Mouse (Mus musculus) T-helper 1 cell (primary cell): ENCODE results near the gene Kif6.

ENCODE experiments used
- in situ Hi-C: fragments of 300-600 bp; cut with MboI, MseI; formaldehyde crosslinking; loops from one replicate; pipeline ENCODE4 v1.15.1; 2025; ENCODE audit warnings: high pct_unique_total_duplicates

Kif6 gene

GRCm38 (mm10) chr17:49736364-49736763, 121.4 kb downstream of the Kif6 start:
- in situ Hi-C loops = no loop called here

- in situ Hi-C loops = no loop called here
Measured at GRCm38 (mm10) chr17:49737217-49737774, 122.4 kb downstream of the Kif6 start.

DNA sequence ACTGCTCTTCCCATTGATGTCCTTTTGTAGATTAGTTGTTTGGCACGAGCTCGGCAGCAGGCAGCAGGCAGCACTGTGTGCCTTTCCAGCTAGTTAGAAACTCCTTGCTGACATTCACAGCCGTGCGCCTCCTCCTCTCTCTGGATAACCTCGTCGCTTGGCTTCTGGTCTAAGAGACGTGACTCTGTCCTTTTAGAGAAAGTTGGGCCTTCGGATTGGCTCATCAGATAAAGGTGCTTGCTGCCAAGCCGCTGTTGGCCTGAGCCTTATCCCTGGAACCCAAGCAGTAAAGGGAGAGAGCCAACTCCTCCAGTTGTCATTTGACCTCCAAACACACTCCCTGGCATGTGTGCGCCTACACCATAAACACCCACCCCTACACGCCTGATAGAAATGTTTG, 123.4 kb downstream of the Kif6 start:
- in situ Hi-C loops = no loop called here

DNA sequence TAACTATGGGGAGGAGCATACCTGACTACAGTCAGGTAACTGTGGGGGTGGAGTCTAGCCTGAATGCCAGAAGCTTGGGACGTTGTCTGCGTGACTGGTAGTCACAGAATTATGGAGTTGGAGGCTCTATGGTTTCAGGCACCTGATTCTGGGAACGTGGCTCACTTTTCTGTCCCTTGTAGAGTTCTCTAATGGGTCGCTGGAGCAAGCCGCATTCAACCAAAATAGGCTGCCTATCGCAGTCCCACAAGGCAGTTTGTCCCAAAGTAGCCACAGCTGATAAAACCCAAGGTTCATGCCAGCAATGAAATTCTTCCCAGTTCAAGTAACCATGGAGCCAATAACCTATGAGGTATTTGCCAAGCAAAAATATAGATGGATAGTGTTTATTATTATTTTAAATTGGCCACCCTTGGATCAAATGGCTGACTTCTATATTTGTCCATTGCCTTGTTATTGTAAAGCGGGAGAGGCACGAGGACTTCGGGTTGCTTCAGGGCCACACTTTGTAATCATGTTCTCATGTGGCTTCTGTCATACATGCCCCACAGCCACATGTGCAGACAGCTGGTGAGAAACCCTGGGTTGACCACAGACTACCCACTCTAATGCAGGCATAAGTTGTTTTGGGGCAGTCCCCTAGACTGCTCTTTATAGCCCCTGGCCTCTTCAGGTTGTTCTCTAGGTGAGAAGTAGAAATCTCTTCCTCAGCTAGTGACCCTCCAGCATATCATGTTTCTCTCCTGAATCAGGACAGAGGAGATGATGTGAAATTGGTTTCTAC, 125.2 kb downstream of the Kif6 start:
- in situ Hi-C loops = no loop called here

- in situ Hi-C loops = no loop called here
Measured at GRCm38 (mm10) chr17:49741172-49741571, 126.2 kb downstream of the Kif6 start.

- in situ Hi-C loops = no loop called here
Measured at GRCm38 (mm10) chr17:49741927-49742326, 127.0 kb downstream of the Kif6 start.

DNA sequence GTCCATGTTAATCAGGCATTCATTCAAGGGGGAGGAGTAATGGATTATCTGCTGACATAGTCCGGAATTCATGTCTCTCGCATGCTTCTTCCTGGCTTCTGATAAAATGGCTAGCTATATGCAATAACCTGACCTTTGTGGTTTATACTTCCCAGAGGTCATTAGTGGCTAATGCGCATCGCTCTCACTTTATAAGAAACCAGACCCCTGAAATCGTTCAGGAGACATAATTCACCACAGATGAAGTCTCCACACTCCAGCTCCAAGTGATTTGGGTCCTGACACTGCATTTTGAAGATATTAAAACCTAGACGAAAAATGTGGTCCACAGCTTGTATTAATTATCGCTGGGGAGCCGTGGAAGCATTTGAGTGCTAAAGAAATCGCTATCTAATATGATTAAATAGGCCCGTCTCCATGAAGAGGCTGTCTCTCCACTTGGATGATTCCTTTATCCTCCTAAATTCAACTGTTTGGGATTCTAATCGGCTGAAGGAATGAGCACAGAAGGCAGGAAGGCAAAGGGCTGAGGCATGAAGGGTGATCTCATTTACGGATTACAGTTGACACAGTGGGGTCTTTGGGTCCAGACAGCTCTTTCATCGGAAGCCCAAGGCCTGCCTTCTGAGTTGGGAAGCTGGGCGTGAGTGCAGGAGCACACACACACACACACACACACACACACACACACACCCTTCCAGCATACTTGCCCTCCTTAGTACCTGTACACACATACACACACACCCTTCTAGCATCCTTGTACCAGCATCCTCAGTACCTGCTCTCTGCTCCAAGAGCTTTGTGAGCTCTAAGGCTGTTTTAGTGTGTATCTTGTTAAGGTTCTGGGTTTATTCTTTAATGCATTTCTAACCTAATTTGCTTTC, 128.9 kb downstream of the Kif6 start:
- in situ Hi-C loops = no loop called here

DNA sequence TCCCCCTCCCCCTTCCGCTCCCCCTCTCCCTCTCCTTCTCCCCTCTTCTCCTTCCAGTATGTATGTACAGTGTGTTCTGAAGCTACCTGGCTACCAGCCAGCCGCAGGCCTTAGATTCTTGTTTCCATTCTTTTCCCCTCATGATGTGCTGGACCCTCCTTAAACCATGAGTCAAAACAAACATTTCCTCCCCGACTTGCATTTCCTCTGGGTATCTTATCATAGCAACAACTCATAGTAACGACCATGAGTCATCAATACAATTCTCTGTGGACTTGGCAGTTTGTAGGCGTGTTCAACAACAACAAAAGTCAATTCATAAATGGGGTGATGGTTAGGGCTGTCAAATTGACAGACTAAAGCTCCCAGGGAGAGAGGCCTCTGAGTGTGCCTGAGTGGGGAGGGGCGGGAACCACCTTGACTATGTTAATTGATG, 136.0 kb downstream of the Kif6 start:
- in situ Hi-C loops = loop anchor here (25.0 kb wide), 1 partner anchor 1389 kb away; the partner anchor contains the start of gene Treml1

DNA sequence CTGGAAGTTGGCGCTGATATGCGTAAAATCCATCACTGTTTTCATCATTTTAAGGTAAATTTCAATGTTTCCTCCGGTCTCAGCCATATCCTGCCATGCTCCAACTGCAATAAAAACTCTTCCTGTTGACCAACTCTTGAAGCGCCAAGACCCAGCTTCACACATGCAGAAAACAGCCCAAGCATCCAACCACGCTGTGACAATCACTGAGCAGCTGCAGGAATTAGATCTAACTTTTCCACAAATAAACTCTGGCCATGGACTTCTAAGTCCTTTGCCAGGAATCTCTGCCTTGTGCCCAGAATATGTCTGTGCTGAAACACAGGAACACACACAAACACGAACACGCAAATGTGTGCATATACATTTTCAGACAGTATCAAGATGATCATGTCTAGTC, 138.9 kb downstream of the Kif6 start:
- in situ Hi-C loops = loop anchor here (25.0 kb wide), 1 partner anchor 1392 kb away; the partner anchor contains the start of gene Treml1

DNA sequence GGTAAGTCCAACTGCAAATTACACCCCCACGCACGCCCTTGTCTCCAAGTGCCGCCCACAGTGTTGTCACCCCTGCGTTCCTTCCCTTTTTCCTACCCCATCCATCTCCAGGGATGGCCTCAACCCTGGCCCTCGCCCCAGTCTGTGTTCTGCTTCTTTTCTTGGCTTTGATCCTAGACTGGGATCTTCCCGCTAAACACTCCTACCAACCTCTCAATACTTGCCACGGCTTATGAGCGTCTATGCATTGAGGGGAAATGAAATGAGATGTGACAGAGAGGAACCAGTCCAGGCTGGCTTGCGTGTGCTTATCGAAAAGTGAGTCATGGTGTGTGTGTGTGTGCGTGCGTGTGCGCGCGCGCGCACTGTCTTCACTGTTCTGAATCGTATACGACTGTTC, 141.9 kb downstream of the Kif6 start:
- in situ Hi-C loops = loop anchor here (25.0 kb wide), 1 partner anchor 1395 kb away; the partner anchor contains the start of gene Treml1

DNA sequence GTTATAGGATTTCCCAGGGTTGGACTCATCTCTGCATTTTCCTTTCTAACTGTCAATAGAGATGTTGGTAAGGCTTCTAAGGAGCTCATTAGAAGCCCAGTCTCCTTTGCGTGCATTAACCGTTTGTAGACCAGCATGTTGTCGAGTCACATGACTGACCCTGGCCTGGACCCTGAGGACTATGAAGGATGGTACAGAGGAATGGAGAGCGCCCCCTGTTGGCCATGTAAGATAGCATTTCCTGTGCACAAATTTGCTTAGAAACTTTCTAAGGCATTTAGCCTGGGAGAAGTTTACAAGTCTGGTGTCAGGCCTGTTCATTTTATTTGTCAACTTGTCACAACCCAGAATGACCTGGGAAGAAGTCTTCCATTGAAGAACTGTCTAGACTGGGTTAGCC, 144.1 kb downstream of the Kif6 start:
- in situ Hi-C loops = loop anchor here (25.0 kb wide), 1 partner anchor 1397 kb away; the partner anchor contains the start of gene Treml1

DNA sequence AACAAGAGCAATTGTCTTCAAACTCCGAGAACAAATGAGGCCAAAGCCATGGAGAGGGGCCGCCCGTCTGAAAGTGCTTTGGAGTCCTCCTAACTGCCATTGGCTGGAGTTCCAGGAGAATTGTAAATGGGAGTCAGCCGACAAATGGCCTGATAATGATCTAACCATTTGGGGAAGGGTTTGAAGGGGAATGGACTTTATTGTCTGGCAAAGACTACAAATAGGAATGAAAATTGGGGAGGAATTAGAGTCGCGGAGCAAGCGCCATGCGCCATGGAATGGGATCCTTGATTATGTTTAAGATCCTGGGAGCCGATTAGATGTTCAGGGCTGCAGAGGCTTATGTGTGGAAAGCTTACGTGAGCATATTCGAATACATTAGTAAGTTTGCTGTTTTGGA, 146.3 kb downstream of the Kif6 start:
- in situ Hi-C loops = loop anchor here (25.0 kb wide), 1 partner anchor 1399 kb away; the partner anchor contains the start of gene Treml1

- in situ Hi-C loops = loop anchor here (25.0 kb wide), 1 partner anchor 1400 kb away; the partner anchor contains the start of gene Treml1
Measured at GRCm38 (mm10) chr17:49761838-49762237, 146.9 kb downstream of the Kif6 start.

DNA sequence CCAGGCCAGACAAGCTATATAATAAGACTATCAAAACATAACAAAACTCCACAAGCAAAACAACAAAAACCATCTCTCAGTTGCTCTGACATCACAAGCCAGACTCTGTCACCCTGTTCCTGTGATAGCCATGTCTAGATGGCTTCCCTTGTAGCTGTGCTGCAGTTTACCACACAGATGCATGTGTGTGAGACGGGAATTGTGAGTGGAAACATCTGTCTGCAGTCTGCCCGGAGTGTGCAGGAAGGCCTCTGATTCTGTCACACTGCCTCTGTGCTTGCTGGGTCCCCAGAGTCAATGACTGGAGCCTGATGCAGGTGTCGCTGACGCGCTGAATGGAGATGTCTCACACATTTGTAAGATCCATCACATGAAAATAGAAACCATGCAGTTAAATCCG, 150.0 kb downstream of the Kif6 start:
- in situ Hi-C loops = loop anchor here (25.0 kb wide), 1 partner anchor 1403 kb away; the partner anchor contains the start of gene Treml1

- in situ Hi-C loops = loop anchor here (25.0 kb wide), 1 partner anchor 1406 kb away; the partner anchor contains the start of gene Treml1
Measured at GRCm38 (mm10) chr17:49767717-49768370, 152.9 kb downstream of the Kif6 start.

DNA sequence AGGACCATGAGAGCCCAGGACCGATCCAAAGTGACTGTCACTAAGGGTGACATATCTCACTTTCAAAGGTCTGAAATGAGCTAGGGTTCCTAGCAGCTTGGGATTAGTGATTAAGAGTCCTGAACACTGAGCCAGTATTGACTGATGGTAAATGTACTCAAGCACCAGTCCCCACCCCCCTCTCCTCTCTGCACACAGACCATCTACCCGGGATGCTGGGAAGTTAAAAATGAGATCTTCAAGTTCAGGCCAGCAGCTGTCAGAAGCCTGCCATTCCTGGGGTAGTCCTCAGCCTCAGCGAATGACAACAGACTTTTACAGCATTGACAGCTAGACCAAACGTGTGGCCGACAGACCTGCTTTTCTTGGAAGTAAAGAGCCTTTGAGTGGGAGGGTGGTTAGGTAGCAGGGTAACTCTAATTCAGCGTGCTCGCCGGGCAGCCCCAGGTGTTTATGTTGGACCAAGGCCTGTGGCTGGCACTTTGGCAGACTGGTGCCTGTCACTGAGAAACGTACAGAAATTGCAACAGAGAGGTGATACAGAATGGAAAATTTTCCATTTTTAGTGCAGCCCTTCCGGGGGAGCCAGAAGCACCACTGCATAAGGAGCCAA, 156.9 kb downstream of the Kif6 start:
- in situ Hi-C loops = loop anchor here (25.0 kb wide), 1 partner anchor 1410 kb away; the partner anchor contains the start of gene Treml1

- in situ Hi-C loops = no loop called here
Measured at GRCm38 (mm10) chr17:49777115-49777839, 162.3 kb downstream of the Kif6 start.

DNA sequence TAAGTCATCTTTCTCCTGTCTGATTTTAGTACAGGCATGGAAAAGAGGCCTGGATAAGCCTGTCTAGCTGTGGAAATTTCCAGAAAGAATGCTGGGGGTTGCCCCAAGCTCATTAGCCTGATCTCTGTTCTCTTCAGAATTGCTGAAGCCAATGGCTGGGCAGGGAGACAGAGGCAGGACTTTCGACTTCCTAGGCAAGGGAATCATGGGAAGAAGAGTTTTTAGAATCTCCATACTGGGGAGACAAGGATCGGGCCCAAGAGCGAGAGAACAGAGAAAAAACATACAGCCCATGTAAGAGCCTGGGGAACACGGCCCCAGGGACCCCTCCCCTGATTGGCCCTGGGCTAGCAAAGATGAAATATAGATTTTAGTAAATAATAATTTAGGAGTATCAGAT, 164.1 kb downstream of the Kif6 start:
- in situ Hi-C loops = no loop called here

DNA sequence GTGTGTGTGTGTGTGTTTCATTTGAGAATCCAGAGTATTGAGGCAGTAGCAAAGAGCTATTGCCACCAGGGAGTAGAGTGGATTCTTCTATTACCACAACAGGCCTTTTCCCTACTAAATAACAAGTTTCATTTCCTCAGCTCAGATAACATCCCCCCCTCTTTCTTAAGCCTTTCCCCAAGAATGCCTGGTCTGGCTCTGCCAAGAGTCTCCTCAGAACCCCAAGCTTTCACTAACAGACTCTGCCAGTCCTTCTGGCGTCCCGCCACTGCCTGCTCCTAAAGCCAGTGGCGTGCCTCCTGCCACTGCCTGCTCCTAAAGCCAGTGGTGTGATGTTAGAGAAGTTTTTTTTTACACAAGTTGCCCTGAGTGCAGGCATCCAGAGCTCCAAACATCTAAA, 164.6 kb downstream of the Kif6 start:
- in situ Hi-C loops = no loop called here

DNA sequence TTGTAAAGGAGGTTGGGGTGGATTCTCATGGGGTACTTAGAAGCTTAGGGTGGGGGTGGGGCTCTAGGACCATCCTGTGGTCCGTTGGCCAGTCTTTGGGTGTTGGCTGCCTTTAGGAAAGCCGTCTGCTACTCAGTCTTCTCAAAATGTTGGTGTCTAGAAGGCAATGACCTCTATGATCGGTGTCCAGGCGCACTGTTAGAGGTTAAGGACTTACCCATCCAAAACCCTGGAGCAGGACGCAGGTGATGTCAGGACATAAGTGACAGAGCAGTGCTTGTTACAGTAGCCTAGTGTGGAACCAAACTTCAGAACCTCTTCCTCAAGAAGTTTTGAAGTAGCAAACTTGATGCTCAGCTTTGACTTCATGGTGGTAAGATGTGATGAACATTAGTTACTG, 170.9 kb downstream of the Kif6 start:
- in situ Hi-C loops = no loop called here
